Mouse (Mus musculus) limb, embryonic 10.5 days (tissue): ENCODE measurements at regions not wholly inside any gene's neighbourhood (a gene's known extent, or its start where the extent isn't known, plus 50 kb on each side); places are given as distances from the start of the nearest gene placed in this dataset.
A peak's percentile ranks its signal among the peaks of the same experiment; 100 is the strongest.
"Not testable (repeated sequence)": the region's sequence is repeated elsewhere in the genome, so short reads cannot be mapped to it uniquely, and the experiment has no call there.

ENCODE experiments used
- DNase-seq: peaks from one replicate; pipeline ENCODE4 v3.0.0-alpha.2; 2017; ENCODE audit warnings: low spot score
- H3K27ac ChIP-seq: fragments of 300-500 bp; sonication (generic); 2 replicates; pipeline ENCODE4 v1.5.1; 2016; ENCODE audit warnings: mild to moderate bottlenecking
- H3K27me3 ChIP-seq: fragments of 300-500 bp; sonication (generic); 2 replicates; pipeline ENCODE4 v1.6.1; 2016; ENCODE audit warnings: low read depth, mild to moderate bottlenecking; ENCODE audit not compliant: poor library complexity, severe bottlenecking
- H3K36me3 ChIP-seq: fragments of 300-500 bp; sonication (generic); 2 replicates; pipeline ENCODE4 v1.6.1; 2016; ENCODE audit warnings: mild to moderate bottlenecking, moderate library complexity
- H3K4me1 ChIP-seq: fragments of 300-500 bp; sonication (generic); 2 replicates; pipeline ENCODE4 v1.6.1; 2016
- H3K4me3 ChIP-seq: fragments of 300-500 bp; sonication (generic); 2 replicates; pipeline ENCODE4 v1.5.1; 2016; ENCODE audit warnings: mild to moderate bottlenecking, moderate library complexity
- H3K9me3 ChIP-seq: fragments of 300-500 bp; sonication (generic); replicated peaks from 2 replicates; pipeline ENCODE4 v1.6.1; 2016; ENCODE audit warnings: mild to moderate bottlenecking
- WGBS: fragments of 180-500 bp; shearing (Covaris S2); methylation state at CpG from one replicate; pipeline ENCODE4 v1.1.7; 2016; 5-methylcytosine and 5-hydroxymethylcytosine counted together

DNA sequence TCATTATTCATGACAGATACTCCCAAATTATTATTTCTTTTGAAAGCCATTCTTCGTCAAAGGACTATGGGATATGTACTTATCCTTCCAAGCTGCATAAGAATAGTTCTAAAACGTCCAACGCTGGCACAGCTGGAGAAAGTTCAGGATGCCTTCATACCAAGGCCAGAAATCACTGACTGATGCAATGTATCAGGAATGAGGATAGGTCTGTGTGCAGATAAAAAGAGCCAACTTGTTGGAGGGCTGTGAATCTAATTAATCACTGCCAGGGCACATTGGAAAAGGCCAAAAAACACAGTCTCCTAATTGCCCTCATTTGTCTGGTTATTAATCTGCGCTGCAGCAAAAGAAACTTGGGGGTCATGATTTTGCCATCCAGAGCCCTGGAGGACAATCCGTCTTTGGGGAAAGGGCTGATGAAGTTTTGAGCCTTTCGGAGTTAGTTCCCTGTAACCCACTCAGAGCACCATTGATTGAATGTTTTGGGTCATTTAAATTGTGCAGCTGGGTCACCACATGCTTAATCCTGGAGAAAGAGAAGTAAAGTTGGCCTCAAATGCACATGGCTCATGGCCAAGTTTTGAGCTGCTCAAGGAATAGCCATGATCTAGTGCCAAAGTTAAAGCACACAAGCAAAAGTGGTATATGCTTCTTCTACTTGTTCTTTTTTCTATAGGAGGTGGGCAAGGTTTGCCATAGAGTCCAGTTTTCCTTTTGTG, 248.0 kb upstream of the Sfrp2 start:
- no peaks in the 10 kb centered on the region for H3K9me3 ChIP-seq
- no peaks in the 10 kb centered on the region for H3K4me1 ChIP-seq
- no peaks in the 10 kb centered on the region for H3K27me3 ChIP-seq
- DNase-seq: no peak
- WGBS: 73% methylated on average over 6 of the region's 6 CpGs
- H3K36me3 ChIP-seq: no peaks in the 10 kb centered on the region
- no peak overlapping the region for H3K27ac ChIP-seq
- H3K4me3 ChIP-seq: no peak overlapping the region

DNA sequence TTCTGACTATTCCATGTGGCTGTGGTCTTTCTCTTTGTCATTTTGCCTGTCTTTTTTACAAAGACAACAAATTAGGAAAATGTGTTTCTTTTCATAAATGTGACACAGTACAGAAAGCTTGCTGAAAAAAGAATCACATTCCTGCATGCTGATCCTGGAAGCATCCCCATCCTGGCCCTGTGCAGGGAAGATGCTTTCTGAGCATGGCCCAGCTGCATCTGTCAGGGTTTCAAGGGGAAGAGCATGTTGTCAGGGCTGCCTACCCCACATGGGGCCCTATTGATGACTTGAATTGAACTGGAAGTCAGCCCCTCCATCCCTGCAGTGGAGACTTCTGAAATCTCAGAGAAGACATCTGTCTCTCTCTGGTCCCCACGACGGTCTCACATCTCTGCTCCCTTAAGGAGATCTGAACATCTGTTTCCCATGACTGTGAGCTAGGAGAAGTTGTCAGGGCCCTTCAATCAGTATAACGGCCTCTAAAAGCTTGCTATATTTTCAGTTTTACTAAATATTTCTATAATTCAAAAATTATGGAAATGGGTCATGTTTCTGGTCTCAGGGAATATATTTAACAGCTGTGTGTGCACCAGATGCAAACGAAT, 235.8 kb upstream of the Sfrp2 start:
- 74% methylated on average over 4 of the region's 4 CpGs for WGBS
- no peaks in the 10 kb centered on the region for H3K36me3 ChIP-seq
- no peak for DNase-seq
- no peak overlapping the region for H3K4me3 ChIP-seq
- H3K27me3 ChIP-seq: no peaks in the 10 kb centered on the region
- no peaks in the 10 kb centered on the region for H3K9me3 ChIP-seq
- no peak overlapping the region for H3K27ac ChIP-seq
- no peaks in the 10 kb centered on the region for H3K4me1 ChIP-seq

DNA sequence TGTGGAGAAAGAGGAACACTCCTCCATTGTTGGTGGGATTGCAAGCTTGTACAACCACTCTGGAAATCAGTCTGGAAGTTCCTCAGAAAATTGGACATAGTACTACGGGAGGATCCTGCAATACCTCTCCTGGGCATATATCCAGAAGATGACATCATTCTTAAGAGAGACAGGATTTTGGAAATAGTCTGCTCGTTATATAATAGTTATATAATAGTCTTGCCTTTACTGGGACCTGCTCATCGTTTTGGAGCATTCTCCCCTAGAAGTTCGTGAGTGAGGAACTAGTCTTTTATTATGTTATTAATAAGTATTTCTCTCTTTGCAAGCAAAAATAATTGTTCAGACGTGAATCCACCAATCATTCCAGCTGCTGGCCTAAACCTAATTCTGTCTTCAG, 229.5 kb upstream of the Sfrp2 start:
- H3K9me3 ChIP-seq, H3K27ac ChIP-seq, H3K36me3 ChIP-seq, H3K27me3 ChIP-seq, H3K4me1 ChIP-seq, H3K4me3 ChIP-seq, DNase-seq: not testable (repeated sequence)
- 91% methylated on average over 5 of the region's 5 CpGs for WGBS

DNA sequence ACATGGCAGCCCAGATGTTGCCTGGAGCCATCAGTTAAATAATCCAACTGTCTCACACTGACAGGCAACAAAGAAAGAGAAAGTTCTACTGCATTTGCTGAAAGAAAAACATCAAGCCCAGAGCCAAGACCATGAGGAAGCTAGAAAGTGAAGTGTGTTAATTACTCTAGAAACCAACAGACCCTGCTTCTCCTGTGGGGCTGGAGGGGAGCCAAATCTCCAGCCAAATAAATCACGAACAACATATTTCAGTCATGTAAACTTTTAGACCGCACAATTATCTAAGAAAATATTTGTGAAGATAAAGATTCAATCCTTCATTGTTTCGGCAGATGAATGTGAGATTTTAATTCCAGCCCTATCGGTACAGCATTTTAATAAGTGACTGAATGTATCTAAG, 228.9 kb upstream of the Sfrp2 start:
- Histone ChIP-seq H3K4me1 (no peaks in the 10 kb centered on the region; the same call in 1 of the 2 replicates), H3K36me3 (no peaks in the 10 kb centered on the region), H3K9me3 (no peaks in the 10 kb centered on the region), H3K4me3 (no peak overlapping the region), H3K27me3 (no peaks in the 10 kb centered on the region), H3K27ac (no peak overlapping the region)
- no peak for DNase-seq
- WGBS: 89% methylated on average over 4 of the region's 4 CpGs

DNA sequence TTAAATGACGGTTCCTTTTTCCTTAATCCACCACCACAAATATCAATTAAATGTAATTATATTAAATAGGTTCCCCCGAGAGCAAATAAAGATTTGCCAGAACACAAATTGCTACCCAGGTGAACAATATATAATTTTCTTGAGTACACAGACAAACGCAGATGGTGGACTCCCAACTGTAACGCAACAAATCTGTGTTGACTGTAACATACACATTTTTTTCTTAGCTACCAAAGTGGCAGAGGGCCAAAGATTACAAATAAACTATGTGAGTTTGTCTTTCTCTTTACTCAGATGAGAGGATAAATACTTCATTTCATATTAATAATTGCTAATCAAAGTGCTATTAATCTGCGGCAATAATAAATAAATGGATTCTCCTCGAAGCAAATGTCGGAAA, 228.4 kb upstream of the Sfrp2 start:
- no peaks in the 10 kb centered on the region for H3K27me3 ChIP-seq
- no peaks in the 10 kb centered on the region for H3K36me3 ChIP-seq
- DNase-seq: no peak
- H3K4me1 ChIP-seq: no peaks in the 10 kb centered on the region; the same call in 1 of the 2 replicates
- no peaks in the 10 kb centered on the region for H3K9me3 ChIP-seq
- no peak overlapping the region for H3K4me3 ChIP-seq
- 91% methylated on average over 7 of the region's 7 CpGs for WGBS
- no peak overlapping the region for H3K27ac ChIP-seq

DNA sequence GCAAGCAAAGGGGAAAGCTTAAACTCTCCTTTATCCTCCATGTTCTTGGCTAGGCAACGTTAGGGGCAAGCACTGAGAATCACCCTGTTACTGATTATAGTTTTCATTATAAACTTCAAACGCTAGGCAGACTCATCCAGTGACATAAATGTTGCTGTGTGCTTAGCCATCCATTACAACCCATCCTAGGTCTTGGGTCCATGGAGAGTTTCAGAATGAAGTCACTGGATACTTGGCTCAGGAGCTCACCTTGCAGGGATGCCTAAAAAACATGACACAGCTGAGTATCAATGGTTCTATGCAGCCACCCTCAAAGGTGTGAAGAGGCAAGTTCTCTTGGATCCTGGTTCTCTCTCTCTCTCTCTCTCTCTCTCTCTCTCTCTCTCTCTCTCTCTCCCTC, 227.2 kb upstream of the Sfrp2 start:
- Histone ChIP-seq H3K9me3 (no peaks in the 10 kb centered on the region), H3K27me3 (no peaks in the 10 kb centered on the region), H3K4me3 (no peak overlapping the region), H3K4me1 (no peaks in the 10 kb centered on the region; the same call in 1 of the 2 replicates), H3K36me3 (no peaks in the 10 kb centered on the region), H3K27ac (no peak overlapping the region)
- WGBS: 67% methylated on average over 2 of the region's 2 CpGs
- no peak for DNase-seq

DNA sequence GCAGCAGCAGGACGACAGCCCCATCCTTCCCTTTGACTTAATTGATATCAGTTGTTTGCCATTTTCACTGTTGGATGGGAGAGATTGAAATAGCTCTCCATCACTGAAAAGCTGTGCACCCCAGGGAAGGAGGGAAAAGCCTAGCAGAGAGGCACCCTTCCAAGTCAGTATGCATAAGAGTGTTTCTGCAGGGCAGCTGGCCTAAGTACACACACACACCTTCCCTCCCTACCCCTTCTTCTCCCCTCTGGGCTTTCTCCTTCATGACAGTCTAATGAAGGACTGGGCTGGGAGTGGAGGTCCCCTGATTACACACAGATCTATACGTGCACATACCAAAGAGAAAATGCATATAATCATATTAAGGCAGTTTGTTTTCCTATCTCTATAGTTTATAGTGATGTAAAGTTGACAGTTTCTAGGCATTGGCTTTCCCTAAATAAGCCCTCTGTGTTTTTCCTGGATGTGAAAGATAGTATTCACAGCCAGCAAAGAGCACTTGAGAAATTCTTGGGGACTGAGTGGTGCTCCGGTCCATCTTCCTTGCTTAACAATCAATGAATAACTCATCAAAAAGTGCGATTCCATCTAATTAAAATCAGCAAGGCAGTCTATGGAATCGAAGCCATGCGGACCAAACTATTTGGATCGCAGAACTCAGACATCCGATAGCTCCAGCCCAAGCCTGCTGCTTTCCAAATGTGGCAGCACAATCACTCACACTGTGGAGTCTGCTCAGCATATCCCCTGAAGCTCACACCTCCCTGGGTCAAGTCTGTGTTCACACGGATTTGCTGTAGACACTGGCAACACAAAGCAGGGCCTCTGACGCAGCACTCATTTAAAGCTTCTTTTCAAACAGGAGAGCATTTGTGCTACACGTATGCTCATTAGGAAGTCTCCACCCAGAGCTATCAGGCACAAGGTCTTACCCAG, 224.9 kb upstream of the Sfrp2 start:
- Histone ChIP-seq H3K4me3 (no peak overlapping the region), H3K27me3 (no peaks in the 10 kb centered on the region), H3K36me3 (no peaks in the 10 kb centered on the region), H3K27ac (no peak overlapping the region), H3K9me3 (no peaks in the 10 kb centered on the region), H3K4me1 (no peaks in the 10 kb centered on the region; the same call in 1 of the 2 replicates)
- DNase-seq: no peak
- 79% methylated on average over 11 of the region's 11 CpGs for WGBS

DNA sequence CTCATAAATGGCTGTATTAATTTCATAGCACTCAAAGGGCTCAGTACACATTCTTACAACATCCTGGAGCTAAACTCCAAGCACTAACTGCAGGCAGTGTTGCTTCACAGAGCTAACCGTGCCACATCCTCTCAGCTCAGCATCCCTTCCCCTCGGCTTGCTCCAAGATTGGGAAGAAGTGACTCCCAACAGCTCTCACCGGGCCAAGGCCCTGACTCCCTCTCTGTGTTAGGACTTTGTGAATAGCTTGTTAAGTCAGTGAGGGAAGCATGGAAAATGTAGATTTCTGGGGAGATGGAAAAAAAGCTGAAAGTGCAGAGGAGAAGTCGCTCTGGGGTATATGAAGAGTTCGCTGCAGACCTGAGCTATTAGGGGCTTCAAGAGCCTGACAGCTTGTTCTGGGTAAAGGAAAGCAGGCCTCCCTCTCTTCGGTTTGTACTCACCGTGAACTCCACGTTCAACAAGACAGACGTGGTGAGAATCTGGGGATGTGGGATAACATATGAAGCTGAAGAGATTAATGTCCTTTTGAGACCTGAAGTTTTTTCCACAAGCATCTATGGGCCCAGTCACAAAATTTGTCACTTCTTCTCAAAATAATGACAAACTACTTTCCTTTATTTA, 213.5 kb upstream of the Sfrp2 start:
- no peaks in the 10 kb centered on the region for H3K27me3 ChIP-seq
- no peak overlapping the region for H3K4me3 ChIP-seq
- WGBS: 78% methylated on average over 9 of the region's 9 CpGs
- H3K27ac ChIP-seq: no peak overlapping the region
- H3K9me3 ChIP-seq: no peaks in the 10 kb centered on the region
- peaks cover 14% of the 10 kb centered on the region for H3K4me1 ChIP-seq
- DNase-seq: no peak
- no peaks in the 10 kb centered on the region for H3K36me3 ChIP-seq

DNA sequence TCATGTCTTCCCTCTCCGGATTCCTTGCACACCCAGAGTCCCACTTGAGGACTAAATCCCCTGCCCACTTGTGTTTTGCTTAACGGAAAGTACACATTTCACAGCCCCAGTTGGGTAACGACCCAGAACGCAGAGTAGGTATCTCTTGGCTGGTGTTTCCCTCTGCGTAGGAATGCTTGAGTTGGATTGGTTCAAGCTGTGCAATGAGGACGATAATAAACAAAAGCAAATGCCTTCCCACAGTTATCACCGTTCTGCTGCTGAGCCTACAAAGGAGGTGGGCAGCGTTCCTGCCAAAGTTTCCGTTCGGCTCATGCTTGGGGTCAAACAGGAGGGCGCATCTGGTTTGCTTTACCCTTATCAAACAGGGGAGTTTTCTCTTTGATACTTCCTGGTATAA, 212.3 kb upstream of the Sfrp2 start:
- H3K4me1 ChIP-seq: peaks cover 14% of the 10 kb centered on the region
- H3K9me3 ChIP-seq: no peaks in the 10 kb centered on the region
- H3K27me3 ChIP-seq: no peaks in the 10 kb centered on the region
- H3K36me3 ChIP-seq: no peaks in the 10 kb centered on the region
- no peak for DNase-seq
- WGBS: 42% methylated on average over 11 of the region's 11 CpGs
- no peak overlapping the region for H3K4me3 ChIP-seq
- H3K27ac ChIP-seq: peak overlapping the region; percentile 42; the same call in 1 of the 2 replicates

DNA sequence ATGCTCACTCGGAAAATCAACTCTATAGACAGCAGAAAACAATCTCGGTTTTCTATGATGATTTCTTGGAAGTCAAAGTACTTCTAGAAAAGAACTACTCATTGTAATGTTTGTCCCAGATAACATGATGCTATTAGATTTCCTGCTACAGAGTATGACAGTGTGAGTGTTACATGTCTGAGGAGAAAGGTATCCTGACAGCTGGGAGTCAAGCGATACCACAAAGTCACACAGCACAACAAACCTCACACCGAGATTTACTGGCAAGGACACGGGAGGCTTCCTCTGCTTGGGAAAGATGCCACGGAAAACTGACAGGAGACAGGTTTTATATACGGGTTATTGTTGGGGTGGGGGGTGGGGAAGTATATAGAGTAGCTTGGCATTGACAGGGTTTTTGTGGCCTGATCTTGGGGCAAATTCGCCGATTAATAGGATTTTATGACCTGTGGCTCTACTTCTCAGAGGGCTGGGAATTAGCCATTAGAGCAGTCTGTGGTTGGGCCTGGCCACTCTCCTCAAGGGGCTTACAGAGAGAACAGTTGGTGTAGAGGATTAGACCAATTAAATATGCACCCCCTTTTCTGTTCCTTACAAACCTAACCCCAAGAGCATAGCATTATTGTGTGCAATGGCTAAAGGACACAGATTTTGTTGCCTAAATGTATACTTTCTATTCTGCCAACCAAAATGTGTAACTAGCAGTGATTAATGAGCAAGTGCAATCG, 209.2 kb upstream of the Sfrp2 start:
- 89% methylated on average over 10 of the region's 10 CpGs for WGBS

DNA sequence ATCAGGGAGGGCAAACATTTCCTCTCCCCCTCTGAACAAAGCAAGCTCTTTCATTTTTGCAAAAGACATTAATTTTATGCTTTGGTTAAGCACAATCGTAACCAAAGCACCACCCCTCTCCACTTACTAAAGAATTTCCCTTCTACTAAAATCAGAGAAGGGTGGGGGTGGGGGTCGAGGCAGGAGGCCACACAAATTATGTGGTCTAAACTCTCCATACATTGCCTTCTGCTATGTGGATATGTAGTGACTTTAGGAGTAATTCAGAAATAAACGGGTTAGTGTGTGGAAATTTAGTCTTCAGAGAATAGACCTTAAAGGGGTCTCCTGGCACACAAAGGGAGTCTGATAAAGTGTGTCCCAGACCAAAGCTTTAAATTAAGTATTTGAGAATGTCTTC, 204.1 kb upstream of the Sfrp2 start:
- H3K9me3 ChIP-seq: no peaks in the 10 kb centered on the region
- DNase-seq: no peak
- 64% methylated on average over 3 of the region's 3 CpGs for WGBS
- H3K27ac ChIP-seq: peak overlapping the region; percentile 53; the same call in 1 of the 2 replicates
- peaks cover 13% of the 10 kb centered on the region for H3K4me1 ChIP-seq
- H3K36me3 ChIP-seq: no peaks in the 10 kb centered on the region
- H3K4me3 ChIP-seq: no peak overlapping the region
- no peaks in the 10 kb centered on the region for H3K27me3 ChIP-seq

More for the DNA sequence above, 209.2 kb upstream of the Sfrp2 start:
- Histone ChIP-seq H3K4me1 (peaks cover 17% of the 10 kb centered on the region), H3K9me3 (no peaks in the 10 kb centered on the region), H3K27ac (no peak overlapping the region), H3K4me3 (no peak overlapping the region), H3K36me3 (no peaks in the 10 kb centered on the region), H3K27me3 (no peaks in the 10 kb centered on the region)
- DNase-seq: no peak

DNA sequence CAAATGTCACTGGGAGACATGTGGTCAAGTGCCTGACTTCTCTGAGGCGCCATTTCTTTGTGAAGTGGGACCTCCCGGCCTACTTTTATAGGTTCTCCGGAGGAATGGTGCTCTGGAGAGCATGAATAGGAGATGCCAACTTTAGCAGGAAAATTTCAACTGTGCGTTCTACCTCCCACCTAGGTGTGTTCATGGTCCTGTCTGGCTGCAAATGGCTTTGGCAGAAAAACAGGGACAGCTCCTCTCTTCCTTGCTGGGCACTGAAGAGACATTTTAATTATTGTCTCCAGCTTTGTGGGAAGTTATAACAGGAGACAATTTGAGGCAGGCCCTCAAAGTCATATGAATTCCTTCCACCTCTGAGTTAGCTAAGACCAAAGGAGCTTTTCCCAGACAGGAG, 190.6 kb upstream of the Sfrp2 start:
- H3K4me3 ChIP-seq: no peak overlapping the region
- WGBS: 94% methylated on average over 4 of the region's 4 CpGs
- DNase-seq: peak; percentile 5
- H3K9me3 ChIP-seq: no peaks in the 10 kb centered on the region
- no peaks in the 10 kb centered on the region for H3K36me3 ChIP-seq
- H3K27me3 ChIP-seq: no peaks in the 10 kb centered on the region
- H3K4me1 ChIP-seq: peaks cover 9% of the 10 kb centered on the region
- H3K27ac ChIP-seq: no peak overlapping the region
